Mouse (Mus musculus): Measurements from ENCODE around the gene Plscr5. TPM values are rescaled to one million over a fixed set of nuclear protein-coding genes. Genes with fewer than 3 reads are reported as not detected.
"Not testable (repeated sequence)": the region's sequence is repeated elsewhere in the genome, so short reads cannot be mapped to it uniquely, and the experiment has no call there.

Plscr5 gene
- polyA plus RNA-seq (2015; fragmentation: Nextera tagmentation; extraction: Ambion mirVana): not detected in 2 replicates

DNA sequence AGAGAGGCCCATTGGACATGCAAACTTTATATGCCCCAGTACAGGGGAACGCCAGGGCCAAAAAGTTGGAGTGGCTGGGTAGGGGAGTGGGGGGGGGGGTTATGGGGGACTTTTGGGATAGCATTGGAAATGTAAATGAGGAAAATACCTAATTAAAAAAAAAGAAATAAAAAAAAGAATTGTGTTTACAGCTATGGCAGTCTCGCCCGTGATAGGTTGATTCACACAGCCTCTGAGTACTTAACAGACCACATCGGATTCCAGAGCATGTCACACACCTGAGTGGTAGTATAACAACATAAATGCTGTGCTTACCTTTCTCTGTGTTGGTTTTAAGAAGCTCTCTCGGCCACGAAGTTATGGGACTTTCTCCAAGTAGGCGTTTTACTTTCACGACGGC, at the start of gene Plscr5:
Gene Plscr5, plus strand, starts transcription at position 301 of the 400 bp plus-strand sequence.
- not testable (repeated sequence) for H3K27ac ChIP-seq (ENCODE audit: low read length); H3K9ac ChIP-seq (ENCODE audit: low read length); H3K4me1 ChIP-seq (replicated peaks; ENCODE audit: control insufficient read depth, insufficient read depth, low read length); H3K27me3 ChIP-seq (ENCODE audit: control insufficient read depth, insufficient read depth, low read depth, low read length); ATAC-seq (ENCODE audit: low read depth); H3K9me3 ChIP-seq (ENCODE audit: control insufficient read depth, low read length); H3K36me3 ChIP-seq (ENCODE audit: control insufficient read depth, insufficient read depth, low read length)
- H3K4me2 ChIP-seq (ENCODE audit: low read depth, low read length): peak within 1 kb of the TSS; percentile 41
- WGBS: 46% methylated on average over 9 of the region's 9 CpGs
- peak within 1 kb of the TSS; percentile 12; the same call in 1 of the 2 replicates for H3K4me3 ChIP-seq (ENCODE audit: low read length)

DNA sequence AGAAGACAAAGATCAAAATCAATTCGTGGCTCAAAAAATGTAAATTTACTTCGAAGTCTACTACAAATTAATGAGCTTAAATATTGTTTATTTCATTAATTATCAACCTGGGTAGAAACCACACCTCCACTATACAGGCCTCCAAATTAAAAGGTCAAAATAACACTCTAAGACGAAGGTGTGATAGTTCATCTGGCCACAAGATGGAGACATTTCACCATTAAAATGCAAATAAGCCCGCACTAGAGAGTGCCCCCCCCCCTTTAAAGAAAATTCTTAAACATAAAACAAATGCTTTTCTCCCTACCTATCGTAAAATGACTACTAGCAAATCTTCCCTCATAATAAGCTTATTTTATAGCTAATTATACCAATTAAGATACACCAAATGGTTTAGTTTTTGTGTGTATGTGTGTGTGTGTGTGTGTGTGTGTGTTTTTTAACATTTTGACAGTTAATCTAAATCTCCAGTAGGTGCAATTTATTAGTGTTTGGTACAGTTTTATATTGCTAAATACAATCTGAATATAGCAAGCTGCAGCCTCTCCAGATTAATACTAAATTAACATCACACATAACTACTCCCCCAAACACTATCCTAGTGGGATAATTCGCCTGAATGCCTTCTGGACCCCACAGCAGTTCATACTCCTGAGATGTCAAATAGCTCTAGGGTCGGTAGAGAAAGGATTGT, 45.0 kb upstream of the Plscr5 start:
- H3K9ac ChIP-seq (ENCODE audit: low read length): no peak overlapping the region
- H3K36me3 ChIP-seq (ENCODE audit: control insufficient read depth, insufficient read depth, low read length): no peaks in the 10 kb centered on the region
- ATAC-seq (ENCODE audit: low read depth): no peak
- H3K4me3 ChIP-seq (ENCODE audit: low read length): no peak overlapping the region
- H3K9me3 ChIP-seq (ENCODE audit: control insufficient read depth, low read length): no peaks in the 10 kb centered on the region
- H3K4me2 ChIP-seq (ENCODE audit: low read depth, low read length): no peak overlapping the region
- H3K27me3 ChIP-seq (ENCODE audit: control insufficient read depth, insufficient read depth, low read depth, low read length): no peaks in the 10 kb centered on the region
- H3K27ac ChIP-seq (ENCODE audit: low read length): no peak overlapping the region
- WGBS: 19% methylated on average over 7 of the region's 7 CpGs
- no peaks in the 10 kb centered on the region for H3K4me1 ChIP-seq (replicated peaks; ENCODE audit: control insufficient read depth, insufficient read depth, low read length)

DNA sequence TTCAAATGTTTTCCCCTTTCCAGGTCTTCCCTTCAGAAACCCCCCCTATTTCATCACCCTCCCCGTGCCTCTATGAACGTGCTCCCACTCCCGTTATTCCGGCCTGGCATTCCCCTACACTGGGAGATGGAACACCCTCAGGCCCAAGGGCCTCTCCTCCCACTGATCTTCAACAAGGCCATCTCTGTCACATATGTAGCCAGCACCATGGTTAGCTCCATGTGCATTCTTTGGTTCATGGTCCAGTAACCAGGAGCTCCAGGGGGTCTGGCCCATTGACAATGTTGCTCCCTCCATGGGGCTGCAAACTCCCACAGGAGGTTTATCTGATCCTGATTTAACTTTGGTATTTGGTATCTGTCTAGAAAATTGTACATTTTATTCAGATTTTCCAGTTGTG, 30.5 kb upstream of the Plscr5 start:
- Histone ChIP-seq H3K4me3 (ENCODE audit: low read length) (no peak overlapping the region), H3K36me3 (ENCODE audit: control insufficient read depth, insufficient read depth, low read length) (no peaks in the 10 kb centered on the region), H3K27ac (ENCODE audit: low read length) (no peak overlapping the region), H3K9me3 (ENCODE audit: control insufficient read depth, low read length) (no peaks in the 10 kb centered on the region), H3K27me3 (ENCODE audit: control insufficient read depth, insufficient read depth, low read depth, low read length) (no peaks in the 10 kb centered on the region), H3K4me1 (replicated peaks; ENCODE audit: control insufficient read depth, insufficient read depth, low read length) (no peaks in the 10 kb centered on the region), H3K4me2 (ENCODE audit: low read depth, low read length) (no peak overlapping the region), H3K9ac (ENCODE audit: low read length) (no peak overlapping the region)
- WGBS: 75% methylated on average over 4 of the region's 4 CpGs
- ATAC-seq (ENCODE audit: low read depth): no peak

DNA sequence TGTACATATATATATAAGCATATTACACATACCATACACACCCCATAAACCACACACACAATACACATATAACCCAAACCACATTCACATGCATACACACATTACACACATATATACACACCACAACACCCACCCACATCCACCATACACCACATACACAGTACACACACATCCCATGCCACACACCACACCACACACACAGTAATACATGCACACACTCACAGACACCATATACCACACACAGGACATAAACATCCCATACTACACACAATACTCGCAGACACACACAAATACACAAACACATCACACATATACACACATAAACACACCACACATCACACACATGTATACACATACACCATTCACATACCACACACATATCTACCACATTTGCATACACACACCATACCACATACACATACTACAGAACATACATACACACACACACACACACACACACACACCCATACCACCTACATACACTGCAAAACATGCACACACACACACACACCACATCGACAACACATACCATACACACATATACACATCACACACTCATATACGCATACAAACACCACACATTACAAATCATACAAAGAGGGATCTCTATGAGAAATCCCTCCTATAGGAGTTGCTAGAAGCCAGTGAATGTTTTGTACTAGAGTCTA, 19.3 kb upstream of the Plscr5 start:
- 0 out of 2 replicates have a peak, but pooled peaks cover 2% of the 10 kb centered on the region for H3K4me1 ChIP-seq (replicated peaks; ENCODE audit: control insufficient read depth, insufficient read depth, low read length)
- H3K9me3 ChIP-seq (ENCODE audit: control insufficient read depth, low read length): no peaks in the 10 kb centered on the region
- no peaks in the 10 kb centered on the region for H3K27me3 ChIP-seq (ENCODE audit: control insufficient read depth, insufficient read depth, low read depth, low read length)
- no peak overlapping the region for H3K4me2 ChIP-seq (ENCODE audit: low read depth, low read length)
- ATAC-seq (ENCODE audit: low read depth): no peak
- no peak overlapping the region for H3K9ac ChIP-seq (ENCODE audit: low read length)
- no peaks in the 10 kb centered on the region for H3K36me3 ChIP-seq (ENCODE audit: control insufficient read depth, insufficient read depth, low read length)
- H3K27ac ChIP-seq (ENCODE audit: low read length): no peak overlapping the region
- no peak overlapping the region for H3K4me3 ChIP-seq (ENCODE audit: low read length)
- 87% methylated on average over 3 of the region's 3 CpGs for WGBS

DNA sequence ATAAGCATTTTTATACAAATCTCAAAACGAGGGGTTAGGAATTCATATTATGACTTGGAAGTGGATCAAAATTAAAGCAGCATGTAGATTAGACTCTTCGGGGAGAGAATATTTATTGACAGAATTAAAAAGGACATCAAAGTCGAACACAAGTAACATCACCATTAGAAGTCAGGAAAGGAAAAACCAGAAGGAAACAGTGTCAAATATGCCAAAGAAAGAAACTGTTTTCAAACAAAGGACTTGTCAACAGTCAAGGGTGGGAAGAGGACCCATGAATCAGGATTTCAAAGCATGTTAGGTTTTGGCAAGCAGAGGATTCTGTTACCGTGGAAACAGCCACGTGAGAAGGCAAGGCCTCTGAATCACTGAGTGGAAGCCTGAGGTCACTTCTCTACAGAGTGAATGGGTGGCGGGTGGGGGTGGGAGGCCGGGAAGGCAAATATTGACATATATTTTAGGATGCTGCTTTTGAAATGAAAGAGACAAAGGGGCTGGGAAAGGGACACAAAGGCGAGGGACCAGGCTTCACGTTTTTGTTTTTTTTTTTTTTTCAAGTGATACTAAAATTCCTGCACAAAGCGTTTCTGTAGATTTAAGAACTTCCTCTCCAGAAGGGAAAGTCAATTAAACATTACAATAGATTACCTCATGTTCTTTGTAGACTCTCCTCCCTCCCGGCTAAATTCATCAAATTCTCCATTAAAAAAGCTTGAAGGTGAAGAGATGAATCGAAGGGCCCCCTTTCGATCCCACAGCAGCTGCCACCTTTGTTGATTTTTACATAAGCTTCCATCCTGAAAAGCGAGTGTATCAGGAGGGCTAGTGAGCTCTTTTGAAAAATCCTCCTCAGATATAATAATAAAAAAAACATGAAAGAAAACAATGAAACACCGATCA, 18.3 kb upstream of the Plscr5 start:
- H3K4me2 ChIP-seq (ENCODE audit: low read depth, low read length): 0 out of 2 replicates have a peak overlapping the region, but pooled peaks have one; percentile 20
- H3K27me3 ChIP-seq (ENCODE audit: control insufficient read depth, insufficient read depth, low read depth, low read length): no peaks in the 10 kb centered on the region
- WGBS: 35% methylated on average over 15 of the region's 15 CpGs
- H3K4me1 ChIP-seq (replicated peaks; ENCODE audit: control insufficient read depth, insufficient read depth, low read length): 0 out of 2 replicates have a peak, but pooled peaks cover 2% of the 10 kb centered on the region
- ATAC-seq (ENCODE audit: low read depth): peak; percentile 61
- H3K36me3 ChIP-seq (ENCODE audit: control insufficient read depth, insufficient read depth, low read length): no peaks in the 10 kb centered on the region
- no peak overlapping the region for H3K4me3 ChIP-seq (ENCODE audit: low read length)
- H3K27ac ChIP-seq (ENCODE audit: low read length): no peak overlapping the region
- H3K9me3 ChIP-seq (ENCODE audit: control insufficient read depth, low read length): no peaks in the 10 kb centered on the region
- H3K9ac ChIP-seq (ENCODE audit: low read length): no peak overlapping the region

DNA sequence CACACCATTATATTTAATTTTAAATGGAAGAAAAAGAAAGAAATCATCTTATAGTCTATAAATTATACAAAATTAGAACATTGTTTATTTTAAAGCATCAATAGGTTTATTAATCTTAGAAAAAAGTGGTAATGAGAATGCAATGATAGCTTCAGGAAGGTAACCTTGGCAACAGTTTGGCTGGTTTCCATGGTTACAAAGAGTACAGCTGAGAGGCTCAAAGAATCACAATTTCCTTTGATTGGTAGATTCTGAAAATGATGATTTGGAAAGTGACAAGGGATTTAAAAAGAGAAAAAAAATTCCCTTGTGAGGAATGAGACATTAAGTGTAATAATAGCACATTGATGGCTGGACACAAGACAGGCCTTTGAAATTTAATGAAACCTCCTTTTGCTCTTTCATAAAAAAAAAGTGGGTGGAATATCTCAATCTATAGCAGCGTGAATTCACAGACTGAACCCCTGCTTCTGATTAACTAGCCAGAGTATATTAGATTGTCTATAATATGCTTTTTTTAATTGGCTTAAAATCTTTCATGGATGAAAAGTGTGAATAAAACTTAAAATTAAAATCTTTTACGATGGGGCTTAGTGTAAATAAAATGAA, 13.8 kb upstream of the Plscr5 start:
- Histone ChIP-seq H3K4me3 (ENCODE audit: low read length) (no peak overlapping the region), H3K27ac (ENCODE audit: low read length) (no peak overlapping the region), H3K9me3 (ENCODE audit: control insufficient read depth, low read length) (no peaks in the 10 kb centered on the region), H3K27me3 (ENCODE audit: control insufficient read depth, insufficient read depth, low read depth, low read length) (no peaks in the 10 kb centered on the region), H3K9ac (ENCODE audit: low read length) (no peak overlapping the region), H3K4me2 (ENCODE audit: low read depth, low read length) (no peak overlapping the region), H3K36me3 (ENCODE audit: control insufficient read depth, insufficient read depth, low read length) (no peaks in the 10 kb centered on the region), H3K4me1 (replicated peaks; ENCODE audit: control insufficient read depth, insufficient read depth, low read length) (0 out of 2 replicates have a peak, but pooled peaks cover 2% of the 10 kb centered on the region)
- no peak for ATAC-seq (ENCODE audit: low read depth)
- 71% methylated on average over 2 of the region's 2 CpGs for WGBS

DNA sequence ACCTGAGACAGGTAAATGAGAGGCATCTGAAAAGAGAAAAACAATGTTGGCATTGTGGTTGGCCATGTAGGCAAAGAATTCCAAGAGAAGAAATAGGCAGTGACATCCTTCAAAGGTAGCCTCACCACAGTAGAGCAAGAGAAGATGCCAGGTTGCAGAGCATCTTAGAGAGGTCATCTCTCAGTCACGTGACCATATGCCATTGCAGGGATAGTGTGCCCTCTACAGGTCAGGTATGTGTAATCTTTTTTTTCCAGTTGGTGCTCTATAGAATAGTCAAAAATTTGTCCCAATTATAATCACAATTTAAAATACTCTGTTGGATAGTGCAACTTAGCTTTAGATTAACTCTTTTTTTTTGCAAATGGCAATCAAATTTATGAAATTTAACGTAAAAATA, 1.4 kb upstream of the Plscr5 start:
- no peak for ATAC-seq (ENCODE audit: low read depth)
- Histone ChIP-seq H3K4me3 (ENCODE audit: low read length) (no peak overlapping the region), H3K9ac (ENCODE audit: low read length) (no peak overlapping the region), H3K9me3 (ENCODE audit: control insufficient read depth, low read length) (no peaks in the 10 kb centered on the region), H3K36me3 (ENCODE audit: control insufficient read depth, insufficient read depth, low read length) (no peaks in the 10 kb centered on the region), H3K4me2 (ENCODE audit: low read depth, low read length) (no peak overlapping the region), H3K4me1 (replicated peaks; ENCODE audit: control insufficient read depth, insufficient read depth, low read length) (no peaks in the 10 kb centered on the region), H3K27me3 (ENCODE audit: control insufficient read depth, insufficient read depth, low read depth, low read length) (no peaks in the 10 kb centered on the region), H3K27ac (ENCODE audit: low read length) (no peak overlapping the region)
- 73% methylated on average over 2 of the region's 2 CpGs for WGBS

DNA sequence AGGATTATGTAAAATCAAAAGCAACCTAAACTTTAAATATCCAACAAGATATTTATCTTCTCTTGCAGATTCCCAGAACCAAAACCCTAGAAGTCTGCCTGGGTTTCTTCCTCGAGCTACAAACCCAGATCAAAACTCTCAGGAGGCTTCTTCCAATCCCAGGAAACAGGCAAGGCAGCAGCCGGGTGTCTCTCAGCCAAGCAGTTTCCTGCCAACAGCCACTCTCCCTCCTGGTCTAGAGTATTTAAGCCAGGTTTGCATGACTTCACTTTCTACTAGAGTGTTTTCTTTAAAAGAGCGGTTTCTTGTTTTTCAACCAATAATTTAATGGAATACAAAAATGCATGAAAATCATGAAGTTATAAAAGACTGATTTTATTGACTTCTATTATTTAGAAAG, 5.7 kb downstream of the Plscr5 start:
- Histone ChIP-seq H3K36me3 (ENCODE audit: control insufficient read depth, insufficient read depth, low read length) (no peaks in the 10 kb centered on the region), H3K4me1 (replicated peaks; ENCODE audit: control insufficient read depth, insufficient read depth, low read length) (no peaks in the 10 kb centered on the region), H3K9me3 (ENCODE audit: control insufficient read depth, low read length) (no peaks in the 10 kb centered on the region), H3K4me3 (ENCODE audit: low read length) (no peak overlapping the region), H3K27ac (ENCODE audit: low read length) (no peak overlapping the region), H3K27me3 (ENCODE audit: control insufficient read depth, insufficient read depth, low read depth, low read length) (no peaks in the 10 kb centered on the region), H3K9ac (ENCODE audit: low read length) (no peak overlapping the region), H3K4me2 (ENCODE audit: low read depth, low read length) (no peak overlapping the region)
- ATAC-seq (ENCODE audit: low read depth): no peak
- WGBS: 50% methylated on average over 3 of the region's 3 CpGs

Measured in lung, embryonic 16.5 days (tissue).